Comparison of ENCODE assay signal across 8 mouse cellular contexts in the genomic region with DNA sequence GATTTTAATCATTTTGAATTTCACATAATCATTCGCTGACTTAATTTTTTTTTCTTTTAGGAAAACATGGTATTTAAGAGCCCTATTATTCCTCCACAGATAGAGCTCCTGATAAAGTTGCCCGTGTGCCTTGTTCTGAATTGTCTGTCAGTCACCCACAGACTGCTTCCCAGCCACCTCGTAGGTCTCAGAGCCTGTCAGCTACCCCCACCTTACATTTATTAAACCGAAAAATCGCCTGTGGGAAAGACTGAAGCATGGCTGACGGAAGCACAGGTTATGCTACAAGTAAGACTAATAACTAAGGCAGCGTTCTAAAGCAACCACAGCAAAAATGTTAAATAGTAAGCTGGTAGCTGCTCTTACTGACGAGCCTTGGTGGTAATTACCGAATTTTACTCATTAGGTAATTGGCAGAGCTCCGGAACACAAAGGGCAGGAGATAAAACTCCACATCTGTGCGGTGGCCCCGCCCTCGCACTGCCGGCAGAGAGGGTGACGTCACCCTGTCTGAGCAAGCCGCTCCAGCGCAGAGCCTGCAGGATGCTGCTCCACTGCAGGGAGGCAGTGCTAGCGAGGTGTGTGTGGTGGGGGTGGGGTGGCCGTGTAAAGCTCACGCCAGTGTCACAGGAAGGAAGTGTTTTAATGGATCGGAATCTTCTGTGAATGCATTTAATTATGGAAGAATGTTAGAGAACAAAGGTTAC.
A peak's percentile ranks its signal among the peaks of the same experiment; 100 is the strongest.
DNase-seq lines count a peak whose midpoint lies in the region; ATAC-seq and TF ChIP-seq lines count a peak whose summit lies in the region.

No protein-coding gene starts in this region.

- H3K9ac ChIP-seq in embryonic facial prominence, embryonic 12.5 days: no peak overlapping the region
- H3K9ac ChIP-seq in limb, embryonic 14.5 days (ENCODE audit: low read depth, low read length, severe bottlenecking): 0 out of 2 replicates have a peak overlapping the region, but pooled peaks have one; percentile 13
- peak overlapping the region; percentile 41 for H3K9ac ChIP-seq in midbrain, embryonic 15.5 days

- 7% methylated on average over 21 of the region's 21 CpGs for WGBS in embryonic facial prominence, embryonic 12.5 days
- WGBS in limb, embryonic 14.5 days: 7% methylated on average over 21 of the region's 21 CpGs
- WGBS in midbrain, embryonic 15.5 days: 5% methylated on average over 21 of the region's 21 CpGs

- peak; percentile 66 for DNase-seq in 416B (ENCODE audit: low read depth)
- peak; percentile 85 for DNase-seq in adrenal gland, postnatal 14 days
- peak; percentile 83 to 90 for DNase-seq in heart, adult 18-20 months
- peak; percentile 79 for DNase-seq in kidney, adult 18-20 months
- peak; percentile 81 for DNase-seq in limb, embryonic 14.5 days (ENCODE audit: low spot score)
- peak; percentile 52 to 74 for DNase-seq in spleen, postnatal 4 days (ENCODE audit: low spot score in 2 of 2)

- no peaks in the 10 kb centered on the region for H3K9me3 ChIP-seq in embryonic facial prominence, embryonic 12.5 days
- no peaks in the 10 kb centered on the region for H3K9me3 ChIP-seq in limb, embryonic 14.5 days (ENCODE audit: control insufficient read depth, low read length)
- H3K9me3 ChIP-seq in midbrain, embryonic 15.5 days: no peaks in the 10 kb centered on the region

- no peak for TF ChIP-seq POLR2A in limb, embryonic 14.5 days (IDR thresholded peaks at IDR 0.05; ENCODE audit: borderline replicate concordance, extremely low read depth, insufficient read depth, insufficient read length)

- no peaks in the 10 kb centered on the region for H3K27me3 ChIP-seq in embryonic facial prominence, embryonic 12.5 days
- H3K27me3 ChIP-seq in limb, embryonic 14.5 days (ENCODE audit: control insufficient read depth, insufficient read depth, low read length): no peaks in the 10 kb centered on the region
- no peaks in the 10 kb centered on the region for H3K27me3 ChIP-seq in midbrain, embryonic 15.5 days (replicated peaks)

- H3K36me3 ChIP-seq in embryonic facial prominence, embryonic 12.5 days: no peaks in the 10 kb centered on the region
- no peaks in the 10 kb centered on the region for H3K36me3 ChIP-seq in limb, embryonic 14.5 days (ENCODE audit: control insufficient read depth, insufficient read depth, low read length)
- no peaks in the 10 kb centered on the region for H3K36me3 ChIP-seq in midbrain, embryonic 15.5 days (replicated peaks)

- H3K4me1 ChIP-seq in embryonic facial prominence, embryonic 12.5 days: peaks cover 68% of the 10 kb centered on the region
- H3K4me1 ChIP-seq in limb, embryonic 14.5 days (ENCODE audit: control insufficient read depth, insufficient read depth, low read length): peaks cover 46% of the 10 kb centered on the region
- peaks cover 79% of the 10 kb centered on the region for H3K4me1 ChIP-seq in midbrain, embryonic 15.5 days

- H3K4me3 ChIP-seq in embryonic facial prominence, embryonic 12.5 days: peak overlapping the region; percentile 18
- H3K4me3 ChIP-seq in limb, embryonic 14.5 days (replicated peaks; ENCODE audit: low read length): peak overlapping the region; percentile 23
- peak overlapping the region; percentile 32 for H3K4me3 ChIP-seq in midbrain, embryonic 15.5 days

- peak; percentile 85 for ATAC-seq in embryonic facial prominence, embryonic 12.5 days (ENCODE audit: insufficient number of reproducible peaks, insufficient read depth, low FRiP score, low TSS enrichment)
- peak; percentile 88 for ATAC-seq in limb, embryonic 14.5 days (ENCODE audit: low FRiP score, low read depth)
- ATAC-seq in midbrain, embryonic 15.5 days (replicated peaks): peak; percentile 93

- peak overlapping the region; percentile 46 for H3K4me2 ChIP-seq in embryonic facial prominence, embryonic 12.5 days (replicated peaks)
- H3K4me2 ChIP-seq in limb, embryonic 14.5 days (replicated peaks; ENCODE audit: low read depth, low read length, severe bottlenecking): peak overlapping the region; percentile 49
- H3K4me2 ChIP-seq in midbrain, embryonic 15.5 days: peak overlapping the region; percentile 46

- no peak overlapping the region for H3K27ac ChIP-seq in embryonic facial prominence, embryonic 12.5 days
- H3K27ac ChIP-seq in limb, embryonic 14.5 days (replicated peaks; ENCODE audit: low read depth, low read length): no peak overlapping the region
- H3K27ac ChIP-seq in midbrain, embryonic 15.5 days: peak overlapping the region; percentile 75
